Mouse (Mus musculus): Measurements from ENCODE around the gene Glis1.

Gene Glis1

DNA sequence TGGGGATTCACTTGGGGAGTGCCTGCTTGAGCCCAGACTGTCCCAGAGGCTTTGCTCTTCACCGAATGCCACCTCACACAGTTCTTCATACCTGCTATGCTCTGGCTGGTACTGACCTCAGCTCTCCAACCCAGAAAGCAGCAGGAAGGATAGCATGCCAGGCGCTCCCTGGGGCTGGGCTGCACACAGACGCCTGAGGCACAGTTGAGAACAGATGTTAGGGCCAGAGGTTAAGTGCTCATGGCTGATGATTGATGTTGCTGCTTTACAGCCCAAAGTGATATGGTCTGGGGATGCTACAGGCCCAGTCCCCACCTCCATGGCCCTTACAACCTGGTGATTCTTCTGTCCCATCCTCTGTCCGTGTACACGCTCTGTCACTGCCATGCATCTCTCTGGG, 190.6 kb downstream of the Glis1 start:
- in situ Hi-C loops (cut with MboI, MseI), result no loop called here

DNA sequence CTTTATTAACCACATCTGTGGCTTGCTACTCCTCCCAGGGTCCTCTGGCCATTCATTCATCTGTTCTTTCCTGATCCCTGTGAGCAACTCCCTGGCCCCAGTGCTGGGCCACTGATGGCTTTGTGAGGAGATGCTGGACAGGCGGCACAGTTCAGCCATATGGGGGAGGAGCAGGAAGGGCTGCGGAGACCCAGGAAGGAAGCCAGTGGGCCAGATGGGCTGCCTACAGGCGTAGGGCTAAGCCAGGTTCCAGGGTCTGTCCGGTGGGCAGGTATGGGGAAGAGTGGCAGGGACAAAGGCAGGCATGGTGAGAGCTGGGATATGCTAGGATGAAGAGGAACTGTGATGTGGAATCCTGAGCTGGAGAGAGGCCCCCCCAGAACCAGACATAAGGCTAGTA, 193.8 kb downstream of the Glis1 start:
- in situ Hi-C loops (cut with MboI, MseI), result no loop called here

DNA sequence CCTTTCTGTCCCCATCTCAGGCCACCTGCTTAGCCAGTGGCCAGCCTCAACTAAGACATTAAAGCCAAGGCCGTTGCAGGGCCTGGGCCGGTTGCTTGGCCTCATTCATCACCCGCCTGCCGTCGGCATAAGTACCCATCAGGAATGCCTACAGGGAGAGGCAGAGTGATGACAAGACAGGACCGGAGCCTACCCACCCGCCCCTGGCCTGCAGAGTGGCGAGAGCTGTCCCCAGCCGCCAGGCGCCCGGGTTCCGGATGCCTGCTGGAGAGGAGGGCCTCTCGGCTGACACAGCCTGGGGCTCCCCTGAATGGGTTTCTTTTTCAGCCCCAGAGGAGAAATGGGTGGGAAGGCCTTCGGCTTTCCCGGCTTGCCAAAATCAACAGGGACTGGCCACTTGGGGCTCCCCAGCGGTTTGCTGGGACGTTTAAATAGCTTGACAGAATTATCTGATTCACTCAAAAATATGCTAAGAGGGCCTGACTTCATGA, 194.6 kb downstream of the Glis1 start:
- in situ Hi-C loops (cut with MboI, MseI), result no loop called here

DNA sequence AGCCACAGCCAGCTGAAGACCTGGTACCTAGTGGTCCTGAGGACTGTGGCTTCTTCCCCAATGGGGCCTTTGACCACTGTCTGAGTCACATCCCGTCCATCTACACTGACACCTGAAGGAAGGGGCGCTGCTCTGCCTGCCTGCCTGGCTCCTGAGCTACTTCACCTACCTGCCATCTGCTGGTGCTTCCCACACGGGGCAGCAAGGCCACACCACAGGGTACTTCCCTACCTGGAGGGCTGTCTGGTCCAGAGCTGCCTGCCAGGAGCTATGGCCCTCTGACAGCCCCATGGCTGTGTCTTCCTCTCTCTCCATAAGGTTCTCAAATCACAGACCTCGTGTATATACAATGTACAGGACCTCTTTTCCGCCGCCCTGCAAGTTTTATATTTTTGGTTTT, 200.2 kb downstream of the Glis1 start:
- in situ Hi-C loops (cut with MboI, MseI), result loop anchor here (10.0 kb wide), 1 partner anchor 710 kb away; no protein-coding TSS in a partner anchor

DNA sequence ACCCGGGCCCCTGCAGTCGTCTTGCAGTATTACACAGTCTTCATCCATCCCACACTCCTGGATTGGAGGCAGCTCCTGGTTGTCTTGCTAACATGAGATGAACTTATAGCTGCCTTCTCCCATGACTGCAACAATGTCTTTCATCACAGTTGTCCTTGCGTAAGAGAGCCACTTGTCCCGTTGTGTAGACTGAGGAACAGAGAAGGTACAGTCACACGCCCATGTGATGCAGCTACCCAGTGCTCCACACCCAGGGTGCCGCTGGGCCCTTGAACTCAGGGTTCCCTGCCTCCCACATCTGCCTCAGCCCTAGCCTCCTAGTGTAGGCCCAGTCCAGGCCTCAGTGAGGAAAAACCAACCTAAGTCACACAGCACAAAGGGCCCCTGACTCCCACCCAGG, 201.7 kb downstream of the Glis1 start:
- in situ Hi-C loops (cut with MboI, MseI), result loop anchor here (10.0 kb wide), 1 partner anchor 709 kb away; no protein-coding TSS in a partner anchor

DNA sequence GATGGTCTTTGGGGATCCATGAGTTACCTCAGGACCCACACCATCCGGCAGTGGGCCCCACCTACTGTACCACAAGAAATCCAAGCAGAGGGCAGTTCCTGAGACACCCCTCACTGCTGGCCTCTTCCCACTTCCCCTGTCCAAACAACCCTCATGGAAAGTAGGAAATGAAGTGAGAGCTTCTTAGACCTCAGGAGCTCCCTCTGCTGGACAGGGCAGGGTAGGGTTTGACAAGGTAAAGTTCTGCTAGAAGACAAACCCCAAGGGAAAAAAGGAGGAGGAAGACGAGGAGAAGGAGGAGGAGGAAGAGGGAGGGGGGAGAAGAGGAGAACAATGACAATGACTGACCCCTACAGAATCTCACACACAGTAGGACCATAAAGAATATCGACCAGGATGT, 203.3 kb downstream of the Glis1 start:
- in situ Hi-C loops (cut with MboI, MseI), result loop anchor here (10.0 kb wide), 1 partner anchor 707 kb away; no protein-coding TSS in a partner anchor

DNA sequence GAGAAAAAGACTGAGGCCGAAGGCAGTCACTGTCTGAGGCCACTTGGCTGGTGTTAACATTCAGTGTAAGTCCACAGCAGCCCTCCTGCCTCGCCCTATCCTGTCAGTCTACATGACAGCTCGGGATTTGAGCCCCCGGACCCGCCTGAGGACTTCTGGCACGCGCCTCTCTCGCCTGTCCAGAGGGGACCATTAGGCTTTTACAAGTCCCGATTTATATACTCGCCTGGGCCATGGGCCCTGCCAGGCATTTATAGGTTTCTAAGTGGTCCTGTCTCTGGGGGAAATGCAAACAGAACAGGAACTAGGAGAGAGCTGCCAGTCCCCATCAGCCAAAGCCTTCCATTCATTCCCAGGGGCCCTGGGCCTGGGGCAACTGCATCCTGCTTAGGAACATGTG, 203.9 kb downstream of the Glis1 start:
- in situ Hi-C loops (cut with MboI, MseI), result loop anchor here (10.0 kb wide), 1 partner anchor 706 kb away; no protein-coding TSS in a partner anchor

DNA sequence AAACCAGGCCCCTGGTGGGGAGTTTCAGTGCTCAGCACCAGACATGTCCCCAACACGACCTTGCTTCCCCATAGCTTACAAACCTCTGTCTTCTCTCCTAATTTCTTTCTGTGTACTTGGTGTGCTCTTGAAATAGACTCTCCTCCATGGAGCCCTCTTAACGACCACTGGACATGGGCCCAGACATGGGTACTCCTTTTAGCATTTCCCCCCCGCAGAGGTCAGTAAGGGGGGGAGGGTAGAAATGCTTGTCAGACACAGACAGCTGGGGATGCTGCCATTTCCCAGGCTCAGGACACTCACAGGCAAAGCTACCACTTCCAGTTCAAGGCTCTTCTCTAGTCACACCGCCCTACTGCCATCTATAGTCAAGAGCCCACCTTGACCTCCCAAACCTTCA, 207.2 kb downstream of the Glis1 start:
- in situ Hi-C loops (cut with MboI, MseI), result no loop called here

DNA sequence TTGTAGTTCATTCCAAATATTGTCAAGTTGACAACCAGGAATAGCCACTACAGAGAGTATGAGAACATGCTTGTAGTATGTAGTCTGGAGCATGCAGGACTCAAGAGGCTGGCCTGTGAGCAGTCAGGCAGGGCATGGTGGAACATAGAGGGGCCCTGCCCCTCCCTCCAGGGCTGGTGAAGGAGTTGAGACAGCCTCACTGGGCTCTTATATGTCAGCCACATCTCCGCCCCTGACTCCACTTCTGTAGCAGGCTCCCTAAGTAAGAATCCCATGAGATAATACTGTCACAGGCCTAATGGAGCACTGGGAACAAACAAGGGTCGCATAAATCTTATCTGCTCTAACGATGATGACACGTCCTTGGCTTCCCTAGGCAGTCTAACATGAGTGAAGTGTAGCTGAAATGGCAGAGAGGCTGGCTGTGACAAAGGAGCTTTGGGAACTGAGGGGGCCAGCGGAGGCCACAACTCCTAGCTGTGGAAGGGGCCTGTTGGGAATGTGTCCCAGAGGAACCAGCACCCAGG, 214.6 kb downstream of the Glis1 start:
- in situ Hi-C loops (cut with MboI, MseI), result no loop called here

DNA sequence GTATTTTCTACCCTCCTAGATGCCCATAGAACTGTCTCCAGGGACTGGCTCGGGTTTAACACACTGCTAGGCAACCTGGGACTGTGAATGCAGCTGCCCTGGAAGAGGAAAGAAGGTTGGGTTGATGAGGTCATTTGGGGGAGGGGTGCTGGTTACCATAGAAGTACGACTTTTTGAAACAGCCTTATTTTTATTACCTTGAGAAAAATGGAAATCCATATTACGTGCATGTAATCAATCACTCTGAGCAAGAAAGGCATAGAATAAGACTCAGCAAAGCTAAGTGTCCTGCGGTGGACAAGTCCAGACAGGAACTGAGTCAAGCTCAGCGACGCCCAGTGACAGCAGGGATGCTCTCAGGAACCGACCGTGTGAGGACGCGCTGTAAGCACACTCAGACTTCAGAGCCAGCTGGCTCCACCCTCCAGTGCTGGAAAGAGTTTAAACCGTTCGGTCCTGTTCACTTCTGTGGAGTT, 216.7 kb downstream of the Glis1 start:
- in situ Hi-C loops (cut with MboI, MseI), result no loop called here

DNA sequence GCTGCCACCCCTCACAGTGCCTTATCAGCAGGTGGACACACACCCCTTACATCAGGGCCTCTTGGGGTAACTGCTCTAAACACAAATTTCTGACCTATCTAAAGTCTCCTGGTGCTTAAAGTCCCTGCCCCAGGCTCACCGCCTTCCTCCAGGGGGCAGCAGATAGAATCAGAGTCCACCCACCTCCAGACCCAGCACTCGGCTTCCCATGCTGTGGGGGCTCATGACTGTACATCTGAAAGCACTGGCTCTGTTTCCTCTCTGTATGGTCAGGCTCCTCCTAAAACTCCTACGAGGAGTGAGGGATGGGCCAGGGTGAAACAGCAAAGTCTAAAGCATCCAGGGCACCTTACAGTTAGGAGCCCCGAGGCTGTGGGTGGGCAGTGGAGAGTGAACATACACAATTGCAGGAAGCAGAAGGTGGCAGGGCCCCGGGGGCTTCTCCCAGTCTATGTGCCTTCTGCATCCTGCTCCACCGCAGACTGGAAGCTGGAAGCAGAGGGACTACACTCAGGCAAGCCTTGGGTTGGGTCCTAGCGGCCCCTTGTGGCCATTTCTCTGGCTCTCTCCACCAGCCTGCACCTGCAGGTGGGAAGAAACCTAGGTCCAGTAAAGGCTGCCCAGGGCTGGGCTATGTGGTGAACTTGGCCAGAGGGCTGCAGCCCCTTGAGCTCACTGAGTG, 218.3 kb downstream of the Glis1 start:
- in situ Hi-C loops (cut with MboI, MseI), result no loop called here

DNA sequence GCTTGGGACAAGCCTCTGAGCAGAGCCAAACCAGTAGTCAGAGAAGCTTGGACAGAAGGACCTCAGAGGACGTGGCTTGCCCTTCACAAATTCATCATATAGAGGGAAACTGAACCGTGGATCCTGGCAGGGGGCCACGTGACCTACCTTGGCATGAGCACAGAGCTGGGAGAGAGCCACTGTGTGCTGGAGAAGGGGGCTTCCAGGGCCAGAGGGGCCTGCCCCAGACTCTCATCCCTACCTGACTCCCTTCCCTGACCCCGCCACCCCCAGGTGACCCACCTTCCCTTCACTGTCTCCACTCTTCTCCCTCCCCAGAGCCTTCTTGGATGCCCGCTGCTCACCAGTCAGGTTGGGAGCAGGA, 218.9 kb downstream of the Glis1 start:
- in situ Hi-C loops (cut with MboI, MseI), result no loop called here

DNA sequence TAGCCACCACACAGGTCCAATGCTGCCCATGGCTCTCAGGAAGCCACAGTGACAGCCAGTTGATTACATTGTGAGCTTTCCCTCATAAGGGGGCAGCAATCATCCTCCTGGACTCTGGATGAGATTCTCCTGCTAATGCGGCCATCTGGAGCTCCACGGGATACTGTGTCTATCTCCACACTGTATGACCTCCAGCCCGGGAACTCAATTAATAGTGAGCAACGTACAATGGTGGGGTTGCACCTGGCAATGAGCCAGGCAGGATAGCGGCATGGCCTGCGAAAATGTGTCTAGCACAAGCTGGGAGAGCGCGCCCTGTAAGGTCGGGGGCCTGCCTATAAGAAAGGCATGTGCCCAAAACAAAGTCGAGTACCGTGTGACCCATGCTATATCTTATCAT, 226.3 kb downstream of the Glis1 start:
- in situ Hi-C loops (cut with MboI, MseI), result no loop called here

DNA sequence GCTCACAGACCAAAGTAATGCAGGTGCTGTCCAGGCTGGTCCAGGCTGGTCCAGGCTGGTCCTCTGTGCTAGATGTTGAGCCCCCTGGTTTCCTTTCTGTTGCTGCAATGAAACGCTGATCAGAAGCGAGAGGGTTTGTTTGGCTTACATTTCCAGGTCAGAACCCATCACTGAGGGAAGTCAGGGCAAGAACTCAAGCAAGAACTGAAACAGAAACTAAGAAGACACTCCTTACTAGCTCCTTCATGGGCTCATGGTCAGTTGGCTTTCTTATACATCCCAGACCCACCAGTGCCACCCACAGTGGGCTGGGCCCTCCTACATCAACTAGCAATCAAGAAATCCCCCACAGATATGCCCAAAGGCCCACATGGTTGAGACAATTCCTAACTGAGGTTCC, 234.1 kb downstream of the Glis1 start:
- in situ Hi-C loops (cut with MboI, MseI), result no loop called here

DNA sequence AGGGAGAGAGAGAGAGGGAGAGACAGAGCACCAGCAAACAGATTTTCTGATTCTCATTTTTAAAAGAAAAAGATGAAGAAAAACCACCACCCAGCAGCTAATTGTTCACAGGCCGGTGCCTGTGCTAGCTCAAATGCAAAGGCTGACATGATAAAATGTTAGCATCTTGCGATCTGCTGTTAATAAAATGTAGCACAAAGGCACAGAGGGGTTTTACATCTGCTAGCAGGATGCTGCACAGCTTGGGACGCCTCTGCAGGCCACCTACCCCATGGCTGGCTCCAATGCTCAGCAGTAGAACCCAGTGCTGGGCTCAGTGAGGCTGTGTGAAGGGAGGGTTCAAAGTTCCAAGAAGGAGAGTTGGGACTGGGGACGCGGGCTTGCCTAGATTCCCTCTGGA, 236.3 kb downstream of the Glis1 start:
- in situ Hi-C loops (cut with MboI, MseI), result no loop called here

DNA sequence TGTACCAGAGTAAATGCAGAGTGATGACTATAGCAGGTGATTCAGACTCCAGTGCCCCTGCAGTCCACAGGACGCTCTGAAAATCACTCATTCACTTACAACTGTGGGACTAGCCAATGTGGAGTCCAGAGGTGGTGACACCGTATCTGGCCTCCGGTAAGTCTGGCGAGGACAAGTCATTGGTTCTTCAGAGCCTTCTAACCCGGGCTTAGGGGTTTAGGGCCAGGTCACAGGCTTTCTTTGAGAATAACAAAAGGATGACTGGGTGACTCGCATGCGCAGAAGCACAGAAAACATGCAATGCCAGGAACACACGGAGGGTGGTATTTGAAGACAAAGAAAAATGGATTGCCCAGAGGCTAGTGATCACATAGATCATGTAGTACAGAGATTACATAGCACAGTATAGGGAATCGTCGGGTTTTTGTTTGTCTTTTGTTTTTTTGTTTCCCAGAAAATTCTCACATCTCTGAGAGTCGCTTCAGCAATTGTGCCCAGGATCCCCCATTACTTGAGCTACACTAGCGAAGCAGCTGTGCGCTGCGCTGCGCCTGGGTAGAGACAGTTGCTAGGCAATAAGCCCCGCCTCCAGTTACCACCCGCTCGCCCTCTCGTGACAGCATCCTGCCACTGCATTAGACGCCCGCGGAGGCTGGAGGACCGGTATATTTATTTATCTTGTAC, 239.4 kb downstream of the Glis1 start:
- in situ Hi-C loops (cut with MboI, MseI), result no loop called here

DNA sequence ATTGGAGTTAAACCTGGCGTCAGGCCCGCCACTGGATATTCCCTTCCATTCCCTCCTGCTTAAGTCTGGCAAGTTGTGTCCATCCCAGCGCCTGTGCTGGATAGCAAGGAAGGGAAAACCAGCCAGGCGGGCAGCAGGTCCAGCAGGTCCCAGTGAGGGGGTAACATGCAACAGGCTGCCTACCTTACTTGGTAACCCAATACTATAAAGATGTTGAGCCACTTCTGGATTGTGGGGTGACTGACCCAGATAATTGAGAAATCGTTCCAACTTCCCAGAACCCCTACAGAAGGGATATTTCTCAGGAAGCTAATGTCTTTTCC, 239.9 kb downstream of the Glis1 start:
- in situ Hi-C loops (cut with MboI, MseI), result no loop called here

DNA sequence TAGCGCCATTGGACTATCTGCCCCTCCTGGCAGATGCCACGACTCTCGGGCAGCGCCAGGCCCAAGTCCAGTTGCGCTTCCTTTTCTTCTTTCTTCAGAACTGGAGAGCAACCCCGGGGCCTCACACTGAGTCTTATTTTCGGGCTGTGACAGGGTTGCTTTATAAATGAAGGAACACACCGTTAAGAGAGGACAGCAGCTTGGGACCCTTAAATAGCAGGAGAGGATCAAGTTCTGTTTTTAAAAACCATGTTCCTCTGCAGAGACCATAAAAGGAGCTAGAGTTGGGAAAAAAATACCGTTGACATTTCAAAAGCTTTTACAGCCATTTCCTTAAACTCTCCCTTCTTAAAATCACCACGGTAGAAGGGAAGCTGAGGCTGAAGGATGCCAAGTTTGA, 241.3 kb downstream of the Glis1 start:
- in situ Hi-C loops (cut with MboI, MseI), result no loop called here

DNA sequence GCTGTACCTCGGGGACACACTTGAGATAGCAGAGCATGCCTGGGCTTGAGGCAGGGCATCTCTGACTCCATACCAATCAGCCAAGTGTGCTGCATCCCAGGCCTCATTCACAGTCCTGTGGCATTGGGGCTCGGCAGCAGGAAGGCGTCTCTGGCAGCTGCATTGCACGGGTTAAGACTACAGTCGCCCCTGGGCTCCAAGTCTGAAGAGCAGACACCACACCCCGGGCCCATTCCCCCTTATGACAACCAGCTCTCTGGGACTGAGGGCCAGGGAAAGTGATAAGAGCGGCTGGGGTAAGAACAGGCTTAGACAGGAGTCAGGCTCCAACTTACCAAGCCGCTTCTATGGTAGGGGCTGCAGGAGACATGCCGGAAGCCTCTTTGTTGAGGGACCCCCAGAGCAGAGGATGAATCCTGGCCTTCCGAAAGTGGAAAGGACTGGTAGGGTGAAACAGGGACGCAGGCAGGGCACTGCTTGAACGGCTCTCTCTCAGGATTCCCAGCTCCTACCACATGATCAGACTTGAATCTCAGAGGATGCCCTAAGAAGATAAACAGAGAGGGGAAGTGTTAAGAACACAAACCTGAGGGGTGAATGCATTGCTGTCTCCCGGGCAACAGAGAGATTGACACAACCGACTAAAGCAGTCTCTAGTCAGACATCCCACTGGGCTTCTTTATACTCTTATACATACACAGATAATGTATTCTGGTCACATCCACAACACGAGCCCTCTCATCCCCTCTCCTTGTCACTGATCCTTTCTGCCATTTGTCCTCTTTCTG, 246.1 kb downstream of the Glis1 start:
- in situ Hi-C loops (cut with MboI, MseI), result no loop called here

DNA sequence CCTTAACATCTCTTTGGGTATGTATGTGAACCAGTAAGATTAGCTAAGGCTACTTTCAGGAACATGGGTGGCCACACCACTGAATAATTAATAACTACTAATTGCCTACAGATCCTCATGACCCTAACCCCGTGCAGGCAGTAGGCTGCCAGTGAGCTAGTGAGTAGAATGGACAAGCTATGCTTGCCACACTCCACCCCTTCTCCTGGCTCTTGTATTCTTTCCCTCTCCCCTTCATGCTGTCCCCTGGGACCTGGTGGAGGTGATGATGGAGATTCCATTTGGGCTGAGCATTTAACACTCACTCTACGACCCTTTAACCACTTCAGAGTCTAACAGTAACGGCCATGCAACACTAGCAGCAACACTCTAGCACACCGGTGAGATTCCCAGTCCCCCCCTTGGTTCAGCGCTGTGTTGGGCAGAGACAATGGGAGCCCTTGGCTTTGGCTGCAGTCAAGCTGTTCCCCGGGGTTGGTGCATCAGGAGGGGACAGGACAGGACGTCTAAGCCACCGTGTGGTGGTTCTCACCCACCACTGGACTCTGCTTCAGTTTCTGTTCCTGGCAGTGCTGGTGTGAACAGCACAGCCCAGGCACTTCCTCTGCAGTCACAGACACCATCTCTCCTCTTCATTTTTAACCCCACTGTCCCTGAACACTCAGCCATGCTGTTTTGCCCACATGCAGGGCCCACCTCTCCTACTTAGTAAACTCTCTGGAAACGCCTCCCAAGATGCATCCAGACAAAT, 246.9 kb downstream of the Glis1 start:
- in situ Hi-C loops (cut with MboI, MseI), result no loop called here

DNA sequence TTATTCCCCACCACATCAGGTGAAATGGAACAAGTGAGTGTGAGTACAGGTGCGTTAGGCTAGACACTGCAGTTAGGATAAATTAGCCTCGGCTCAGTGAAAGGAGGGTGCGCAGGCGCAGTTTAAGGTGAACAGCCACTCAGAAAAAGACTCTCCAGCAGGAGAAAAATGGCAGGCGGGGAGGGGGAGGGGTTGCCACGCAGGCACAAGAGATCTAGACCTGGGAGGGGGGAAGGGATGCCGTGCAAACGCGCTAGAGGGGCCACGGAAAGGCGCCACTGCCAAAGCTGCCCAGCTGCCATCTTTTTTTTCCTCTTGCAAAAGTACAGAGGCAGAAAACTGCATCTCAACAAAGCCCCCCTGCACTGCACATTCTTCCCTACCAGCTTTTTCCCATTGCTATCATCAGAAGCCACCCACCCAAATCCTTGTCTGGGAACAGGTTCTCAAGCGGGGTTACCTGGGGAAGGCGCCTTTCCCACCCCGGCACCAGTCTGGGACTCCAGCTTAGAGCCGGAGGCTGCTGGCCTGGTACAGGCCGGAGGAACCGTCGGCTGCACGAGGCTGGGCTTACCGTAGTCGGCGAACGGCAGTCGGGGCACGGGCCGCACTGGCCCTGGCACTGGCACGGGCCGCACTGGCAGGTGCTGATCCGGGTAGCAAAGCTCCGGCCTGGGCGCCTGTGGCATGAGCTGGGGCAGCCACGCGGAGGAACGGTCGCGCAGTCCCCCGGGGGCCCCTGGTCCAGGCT, 248.8 kb downstream of the Glis1 start:
- in situ Hi-C loops (cut with MboI, MseI), result no loop called here
